ENCODE assay signal across 8 mouse cellular contexts in genomic region chr6:51795300-51795699, GRCm38 (mm10).
DNase-seq lines count a peak whose midpoint lies in the region; TF ChIP-seq lines count a peak whose summit lies in the region.

No protein-coding gene starts in this region.

- intact Hi-C loops in left cerebral cortex, adult 2 months (cut with DNase I), result no loop called here
- intact Hi-C loops in left cerebral cortex, postnatal 25 days (cut with DNase I), result no loop called here

- peak; percentile 52 for TF ChIP-seq CTCF in left cerebral cortex, adult 2 months (IDR thresholded peaks at IDR 0.05)

- peak; percentile 34 to 73 for DNase-seq in adrenal gland, adult (ENCODE audit: inconsistent age in 2 of 2, low spot score in 1 of 2)
- DNase-seq in adrenal gland, adult 8-10 months, result no peak
- DNase-seq in left cerebral cortex, adult 2 months (ENCODE audit: extremely low spot score in 1 of 2, low spot score in 2 of 2), result peak in 1 of 2 experiments; percentile 24
- DNase-seq in left cerebral cortex, postnatal 25 days (ENCODE audit: low spot score in 2 of 2), result no peak
- DNase-seq in adrenal gland, adult 18-20 months (ENCODE audit: low spot score in 2 of 2), result peak; percentile 48 to 64
- peak; percentile 55 for DNase-seq in gastrocnemius, postnatal 10 days
- DNase-seq in lung, postnatal 10 days, result peak; percentile 56
- DNase-seq in thymus, postnatal 4 days, result peak; percentile 88

- no peak overlapping the region for H3K4me3 ChIP-seq in left cerebral cortex, adult 2 months

- H3K27ac ChIP-seq in left cerebral cortex, adult 2 months, result no peak overlapping the region

Comparison
In these comparisons a context has a peak if more than half of its experiments do, and no peak if none do; other contexts are left out.
1. DNase-seq: peak in adrenal gland, adult (2 of 2), adrenal gland, adult 18-20 months (2 of 2), gastrocnemius, postnatal 10 days (single experiment), lung, postnatal 10 days (single experiment) and thymus, postnatal 4 days (single experiment); none in adrenal gland, adult 8-10 months (single experiment) and left cerebral cortex, postnatal 25 days (0 of 2).